Mouse (Mus musculus): ENCODE measurements at regions not wholly inside any gene's neighbourhood (a gene's known extent, or its start where the extent isn't known, plus 50 kb on each side); places are given as distances from the start of the nearest gene placed in this dataset.

DNA sequence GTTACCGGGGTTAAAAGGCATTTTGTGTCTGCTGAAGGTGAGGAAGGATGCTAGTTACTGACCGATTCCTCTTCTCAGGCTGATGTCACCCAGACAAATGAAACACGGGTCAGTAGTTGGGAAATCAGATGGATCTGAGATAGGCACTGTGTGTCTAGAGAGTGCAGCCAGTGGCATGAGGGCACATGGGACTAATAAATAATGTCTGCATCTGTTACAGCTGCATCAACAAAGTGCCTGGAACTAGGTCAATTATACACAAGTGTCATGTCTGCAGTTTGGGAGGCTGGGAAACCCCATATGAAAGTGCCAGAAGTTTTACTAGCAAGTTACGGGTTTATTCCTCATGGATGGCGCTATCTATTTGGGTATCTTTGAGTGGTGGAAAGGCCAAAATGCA, 68.8 kb downstream of the Cxcl12 start:
- DNase-seq (ENCODE audit: low spot score) = no peak

DNA sequence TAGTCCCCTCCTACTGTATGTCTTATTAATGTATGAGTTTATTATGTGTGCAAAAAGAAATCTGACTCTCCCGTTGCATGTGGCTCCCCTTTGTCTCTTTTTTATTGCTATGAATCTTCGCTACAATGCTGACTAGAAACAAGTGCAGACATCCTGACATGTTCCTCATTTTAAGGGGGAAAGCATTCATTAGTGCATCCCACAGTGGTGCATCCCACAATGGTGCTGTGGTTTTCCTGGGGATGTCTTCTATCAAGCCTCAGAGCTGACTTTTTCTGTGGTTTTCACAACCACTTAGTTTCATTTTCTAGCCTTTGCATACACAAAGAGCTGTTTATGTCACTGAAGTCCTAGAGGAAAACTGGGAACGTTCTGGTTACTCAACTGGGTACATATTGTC, 72.9 kb downstream of the Cxcl12 start:
- no peak for DNase-seq (ENCODE audit: low spot score)

DNA sequence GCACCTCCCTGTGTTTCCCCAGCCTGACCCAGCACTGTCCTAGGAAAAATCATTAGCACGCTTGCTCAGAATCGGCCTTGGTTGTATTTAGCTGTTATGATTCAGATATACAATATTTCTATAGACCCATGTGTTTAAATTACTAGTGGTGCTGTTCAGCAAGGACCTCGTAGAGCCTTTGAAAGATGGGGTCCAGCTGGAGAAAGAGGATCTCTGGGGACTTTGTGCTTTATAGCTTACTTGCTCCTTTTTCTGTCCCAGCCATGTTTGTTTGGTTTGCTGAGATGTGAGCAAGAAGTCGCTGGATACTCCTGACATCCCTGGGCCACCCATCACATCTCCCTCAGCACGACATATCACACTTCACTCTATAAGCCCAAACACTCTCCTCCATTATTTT, 77.1 kb downstream of the Cxcl12 start:
- DNase-seq (ENCODE audit: low spot score) = no peak

DNA sequence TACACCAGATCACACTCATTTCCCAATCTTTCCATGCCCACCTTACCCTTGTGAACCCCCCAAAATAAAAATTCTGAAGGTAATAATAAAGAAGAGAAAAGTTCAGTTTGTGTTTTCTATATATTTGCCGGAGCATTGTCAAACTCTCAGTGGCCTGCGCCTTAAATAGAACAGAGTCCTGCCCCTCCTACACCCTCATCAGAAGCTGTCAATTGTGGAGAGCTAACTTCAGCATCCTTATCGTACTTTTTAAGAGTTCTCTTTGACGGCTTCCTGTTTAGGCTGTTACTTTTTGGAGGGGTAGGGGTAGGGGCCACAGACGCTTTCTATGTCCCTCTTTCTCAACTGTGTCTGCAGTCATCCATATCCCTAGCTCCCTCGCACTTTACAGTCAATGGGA, 77.5 kb downstream of the Cxcl12 start:
- DNase-seq (ENCODE audit: low spot score) = no peak

DNA sequence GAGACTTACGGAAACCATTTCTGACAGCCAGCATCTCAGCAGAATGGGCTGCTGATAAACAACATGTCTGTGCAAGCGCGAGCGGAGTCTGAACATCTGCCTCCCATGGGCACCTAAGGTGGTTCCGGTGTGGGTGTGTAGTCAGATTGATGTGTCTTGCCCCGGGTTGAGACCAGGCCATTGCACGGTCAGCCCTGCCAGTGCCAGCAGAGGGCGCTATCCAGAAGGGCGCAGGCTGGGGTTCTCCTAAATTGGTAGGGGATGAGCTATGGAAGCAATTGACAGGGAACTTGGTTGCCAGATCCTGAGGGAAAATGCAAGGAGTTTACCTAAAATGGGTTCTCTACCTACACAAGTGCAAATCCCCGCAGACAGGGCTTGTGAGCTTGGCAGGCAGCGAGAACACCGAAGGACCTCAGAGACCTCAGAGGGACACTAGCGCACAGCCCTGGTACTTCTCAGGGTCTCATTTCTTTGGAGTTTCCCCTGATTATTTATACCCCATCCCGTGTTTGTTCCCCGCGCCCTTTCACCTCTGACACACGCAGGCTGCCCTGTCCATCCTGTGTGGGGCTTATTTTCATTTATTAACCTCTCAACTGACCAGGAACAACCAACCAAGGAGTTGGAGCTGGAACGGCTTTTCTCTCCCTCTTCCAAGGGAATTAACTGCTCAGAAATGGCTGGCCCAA, 81.0 kb downstream of the Cxcl12 start:
- DNase-seq (ENCODE audit: low spot score) = no peak

DNA sequence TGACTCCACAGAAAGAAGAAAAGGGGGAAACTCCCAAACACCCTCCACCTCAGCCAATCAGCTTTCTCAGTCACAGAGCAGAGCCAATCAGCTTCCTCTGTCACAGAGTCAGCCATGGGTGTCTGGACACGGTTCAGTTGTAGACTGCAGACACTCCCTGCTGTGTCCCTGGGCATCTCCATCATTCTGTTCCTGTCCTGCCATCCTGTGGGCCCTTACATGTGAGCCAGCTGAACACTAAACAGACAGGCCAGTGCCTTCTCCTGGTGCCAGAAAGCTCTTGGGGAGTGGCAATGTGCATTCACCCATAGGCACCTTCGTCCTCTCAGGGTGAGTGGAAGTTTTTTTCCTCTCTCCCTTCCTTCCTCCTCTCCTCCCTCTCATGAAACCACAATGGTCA, 81.7 kb downstream of the Cxcl12 start:
- no peak for DNase-seq (ENCODE audit: low spot score)

DNA sequence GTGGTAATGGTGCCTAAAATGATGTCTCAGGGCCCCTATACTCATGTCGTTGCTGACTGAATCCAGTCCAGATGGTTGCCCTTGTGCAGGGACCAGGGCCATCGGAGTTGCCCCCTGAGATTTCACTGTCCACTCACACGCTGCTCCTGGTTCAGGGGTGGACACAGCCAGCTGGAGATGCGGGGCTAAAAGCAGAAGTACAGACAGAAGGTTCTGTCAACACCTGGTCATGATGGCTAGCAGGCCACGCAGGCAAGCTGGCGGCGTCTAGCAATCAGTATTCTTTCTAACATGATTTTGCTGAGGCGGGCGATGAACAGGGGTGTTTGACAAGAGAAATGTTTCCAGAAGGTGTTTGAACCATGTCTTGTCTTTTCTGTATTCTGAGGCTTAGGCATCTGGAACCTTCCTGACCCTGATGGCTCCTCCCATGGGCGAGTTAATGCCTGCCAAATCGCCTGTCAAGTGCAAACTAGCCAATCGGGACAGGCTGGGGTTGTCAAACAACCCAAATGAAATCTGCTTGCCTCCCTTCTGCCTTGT, 83.1 kb downstream of the Cxcl12 start:
- DNase-seq (ENCODE audit: low spot score) = no peak

DNA sequence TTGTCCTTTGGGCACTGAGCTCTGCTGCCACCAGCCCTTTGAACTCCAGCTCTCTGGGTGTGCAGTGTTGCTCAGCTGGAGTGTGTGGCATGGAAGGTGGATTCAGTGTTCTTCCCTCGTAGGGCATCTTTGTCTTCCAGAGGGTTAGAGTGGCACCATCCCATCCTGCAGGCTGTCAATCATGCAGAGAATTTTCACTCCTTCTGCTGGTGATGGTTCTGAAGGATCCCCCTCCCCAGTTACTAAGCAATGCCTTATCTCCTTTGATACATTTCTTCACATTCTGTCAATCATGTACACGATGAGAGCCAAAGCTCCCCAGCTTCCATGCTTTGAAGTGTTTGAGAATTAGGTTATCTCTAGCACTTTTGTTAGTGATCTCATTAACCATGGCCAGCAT, 84.0 kb downstream of the Cxcl12 start:
- no peak for DNase-seq (ENCODE audit: low spot score)

DNA sequence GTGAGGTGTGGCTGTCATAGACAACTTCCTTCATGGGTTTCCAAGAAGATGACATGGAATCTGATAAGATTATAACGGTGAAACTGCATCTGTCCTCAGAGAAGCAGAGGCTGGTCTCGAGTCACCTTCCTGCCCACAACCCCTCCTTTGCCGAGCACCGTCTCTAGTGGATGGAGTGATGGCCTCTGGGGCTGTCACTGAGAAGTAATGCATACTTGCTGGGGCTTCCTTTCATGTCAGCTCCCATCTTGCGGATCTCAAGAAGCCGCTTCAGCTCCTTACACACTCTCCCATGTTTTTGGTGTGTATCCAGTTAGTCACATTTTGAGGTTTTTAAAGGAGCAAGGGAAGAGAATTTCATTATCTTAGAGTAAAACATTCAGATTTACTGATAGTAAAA, 84.7 kb downstream of the Cxcl12 start:
- no peak for DNase-seq (ENCODE audit: low spot score)

DNA sequence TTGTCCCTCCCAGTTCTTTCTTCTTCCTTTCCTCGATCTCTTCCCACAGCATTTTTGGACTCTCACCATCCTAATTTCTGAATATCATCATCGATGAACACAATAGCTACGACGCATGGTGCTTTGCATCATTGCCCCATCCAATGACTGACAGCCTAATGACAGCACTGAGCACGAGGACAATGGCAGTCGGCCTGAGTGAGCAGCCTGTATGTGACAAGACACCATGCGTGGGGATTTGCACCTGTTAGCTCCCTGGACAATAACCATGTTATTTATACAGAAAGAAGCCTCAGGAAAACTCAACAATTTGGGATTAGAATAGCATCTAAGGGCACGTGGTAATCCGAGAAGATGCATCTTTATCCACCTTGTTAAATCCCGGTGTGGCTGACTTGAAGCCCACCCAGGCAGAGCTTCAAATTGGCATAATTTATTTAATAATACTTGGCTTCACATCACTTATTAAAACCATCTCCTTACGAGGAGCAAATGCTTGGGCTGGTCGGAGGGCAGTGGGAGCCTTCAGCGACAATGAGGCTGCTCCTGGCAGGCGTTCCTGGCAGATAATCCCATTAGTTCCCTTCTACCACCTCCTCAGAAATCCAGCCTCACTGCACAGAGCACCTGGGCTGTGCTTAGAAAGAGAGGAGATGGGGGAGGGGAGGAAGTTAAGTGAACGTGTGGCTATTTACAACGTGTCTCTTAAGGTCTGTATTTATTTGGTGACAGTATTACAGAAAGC, 85.4 kb downstream of the Cxcl12 start:
- DNase-seq (ENCODE audit: low spot score) = no peak

DNA sequence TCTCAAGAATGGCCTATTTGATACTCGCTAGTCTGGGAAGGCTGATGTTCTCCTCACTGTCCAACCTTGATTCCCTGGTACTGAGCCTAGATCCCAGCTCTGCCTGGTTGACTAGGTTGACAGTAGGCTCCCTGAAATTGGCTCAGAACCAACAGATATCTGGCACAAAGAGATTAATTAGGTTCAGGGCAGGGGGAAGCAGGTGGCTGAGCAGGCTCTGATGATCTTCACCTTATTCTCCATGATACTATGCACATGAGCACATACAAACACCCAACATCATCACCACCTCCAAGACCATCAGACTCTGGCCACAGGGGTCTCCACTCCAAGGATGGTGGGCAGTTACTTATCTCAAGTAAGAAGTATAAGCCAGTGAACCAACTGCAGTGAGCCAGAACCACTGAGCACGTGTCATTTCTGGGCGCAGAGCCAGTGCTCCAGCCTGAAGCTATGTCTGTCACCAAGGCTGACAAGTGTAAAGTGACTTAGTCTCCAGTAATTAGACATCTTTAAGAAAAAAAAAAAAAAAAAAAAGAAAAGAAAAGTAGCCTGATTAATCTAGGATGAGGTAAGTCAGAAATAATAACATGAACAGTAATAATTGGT, 86.4 kb downstream of the Cxcl12 start:
- DNase-seq (ENCODE audit: low spot score) = peak; percentile 53

DNA sequence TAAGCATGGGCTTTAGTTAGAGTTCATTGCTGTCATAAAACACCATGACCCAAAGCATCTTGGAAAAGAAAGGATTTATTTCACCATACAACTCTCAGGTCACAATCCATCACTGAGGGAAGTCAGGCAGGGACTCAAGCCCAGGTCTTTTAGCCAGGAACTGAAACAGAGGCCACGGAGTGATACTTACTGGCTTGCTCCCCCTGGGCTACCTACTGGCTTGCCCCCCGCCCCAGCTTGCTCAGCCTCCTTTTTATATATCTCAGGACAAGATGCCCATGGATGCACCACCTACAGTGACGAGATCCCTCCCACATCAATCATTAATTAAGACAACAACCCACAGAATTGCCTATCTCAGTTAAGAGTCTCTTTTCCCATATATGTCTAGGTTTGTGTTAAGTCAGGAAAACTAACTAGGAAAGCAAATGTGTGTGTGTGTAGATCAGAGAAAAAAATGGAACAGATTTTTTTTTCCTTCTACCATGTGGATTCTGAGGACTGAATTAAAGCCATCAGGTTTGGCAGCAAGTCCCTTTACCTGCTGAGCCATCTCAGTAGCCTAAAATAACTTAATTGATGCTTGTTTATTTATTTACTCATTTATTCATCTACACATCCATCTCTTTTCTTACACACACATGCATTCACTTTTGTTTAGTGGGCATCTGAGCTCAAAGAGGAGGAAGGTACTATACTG, 87.2 kb downstream of the Cxcl12 start:
- no peak for DNase-seq (ENCODE audit: low spot score)

DNA sequence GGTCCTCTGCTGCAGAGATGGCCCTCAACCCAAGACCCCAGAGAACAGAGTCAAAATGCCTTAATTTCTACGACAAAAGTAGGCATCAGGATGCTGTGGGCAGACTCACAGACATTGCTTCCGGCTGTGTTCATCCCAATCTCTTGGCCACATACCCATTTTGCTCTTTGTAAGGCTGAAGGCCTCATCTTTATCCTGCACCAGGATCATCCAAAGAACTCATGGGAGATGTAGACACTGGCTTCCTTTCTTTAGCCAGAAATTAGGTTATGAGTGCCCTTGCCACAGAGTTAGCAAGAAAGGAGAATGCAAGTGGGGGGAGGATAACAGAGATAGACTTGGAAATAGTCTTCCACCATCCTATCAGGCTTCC, 87.8 kb downstream of the Cxcl12 start:
- DNase-seq (ENCODE audit: low spot score) = no peak

DNA sequence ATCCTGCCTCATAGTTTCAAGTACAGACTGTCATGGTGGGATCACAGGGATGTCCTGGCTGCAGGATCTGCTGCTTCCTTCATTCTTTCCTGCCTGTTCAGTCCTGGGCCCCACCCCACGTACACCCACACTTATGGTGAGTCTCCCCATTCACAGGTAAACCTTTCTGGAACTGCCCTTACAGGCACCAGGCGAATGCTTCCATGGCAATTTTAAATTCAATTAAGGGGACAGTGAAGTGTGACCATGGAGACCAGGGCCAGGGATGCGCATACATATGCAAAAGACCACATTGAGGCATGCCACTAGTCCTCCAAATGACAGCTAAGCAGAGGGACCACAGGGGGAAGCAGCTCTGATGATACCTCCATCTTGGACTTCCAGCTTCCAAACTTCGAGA, 89.3 kb downstream of the Cxcl12 start:
- no peak for DNase-seq (ENCODE audit: low spot score)

DNA sequence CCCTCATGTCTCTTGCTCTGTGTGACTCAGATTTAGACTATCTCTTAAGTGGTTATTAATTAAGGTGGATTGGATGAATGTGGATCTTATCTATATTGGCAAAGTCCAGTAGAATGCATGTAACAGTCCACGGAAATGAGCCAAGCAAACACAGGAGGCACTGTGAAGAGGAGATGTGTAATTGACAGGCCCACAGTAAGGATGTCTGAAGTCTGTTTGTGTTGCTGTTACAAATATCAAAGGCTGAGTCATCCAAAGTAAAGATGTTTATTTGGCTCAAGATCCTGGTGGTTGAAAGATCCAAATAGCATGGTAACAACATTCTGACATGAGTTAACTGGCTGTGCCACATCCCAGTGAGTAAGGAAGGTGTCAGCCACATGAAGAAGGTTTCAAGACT, 99.6 kb downstream of the Cxcl12 start:
- no peak for DNase-seq (ENCODE audit: low spot score)

DNA sequence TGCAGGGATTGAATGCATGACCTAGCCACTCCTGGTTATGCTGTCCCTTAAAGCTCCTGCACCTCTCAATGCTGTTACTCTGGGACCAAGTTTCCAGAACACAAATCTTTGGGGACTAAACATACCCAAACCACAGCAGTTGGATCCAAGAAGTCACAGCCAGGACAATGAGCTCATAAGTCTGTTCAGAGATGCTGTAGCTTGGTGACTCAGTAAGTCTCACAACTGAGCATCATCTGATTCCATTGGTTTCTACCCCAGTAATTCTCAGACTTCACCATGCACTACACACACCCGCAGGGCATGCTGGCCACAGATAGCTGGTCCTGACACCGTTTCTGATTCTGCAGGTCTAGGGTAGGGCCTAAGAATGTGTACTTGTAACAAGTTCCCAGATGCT, 100.0 kb downstream of the Cxcl12 start:
- no peak for DNase-seq (ENCODE audit: low spot score)

DNA sequence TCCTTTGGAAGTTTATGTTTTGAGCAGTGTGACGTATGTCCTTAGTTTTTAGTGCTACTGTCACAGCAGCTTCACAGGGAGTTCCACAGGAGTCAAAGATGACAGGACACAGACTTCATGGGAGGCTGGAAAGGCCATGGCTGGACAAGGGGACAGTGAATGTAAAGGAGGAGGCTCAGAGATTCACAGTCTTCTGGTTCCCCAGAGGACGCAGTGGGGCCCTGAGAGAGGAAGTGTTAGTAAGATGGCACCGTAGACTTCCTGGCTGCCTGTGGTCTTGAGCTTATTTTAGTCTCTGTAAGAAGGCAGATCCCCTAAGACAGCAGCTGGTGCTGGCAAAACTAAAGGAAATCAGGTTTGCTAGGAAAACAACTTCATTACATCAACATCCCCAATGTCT, 101.9 kb downstream of the Cxcl12 start:
- DNase-seq (ENCODE audit: low spot score) = no peak

DNA sequence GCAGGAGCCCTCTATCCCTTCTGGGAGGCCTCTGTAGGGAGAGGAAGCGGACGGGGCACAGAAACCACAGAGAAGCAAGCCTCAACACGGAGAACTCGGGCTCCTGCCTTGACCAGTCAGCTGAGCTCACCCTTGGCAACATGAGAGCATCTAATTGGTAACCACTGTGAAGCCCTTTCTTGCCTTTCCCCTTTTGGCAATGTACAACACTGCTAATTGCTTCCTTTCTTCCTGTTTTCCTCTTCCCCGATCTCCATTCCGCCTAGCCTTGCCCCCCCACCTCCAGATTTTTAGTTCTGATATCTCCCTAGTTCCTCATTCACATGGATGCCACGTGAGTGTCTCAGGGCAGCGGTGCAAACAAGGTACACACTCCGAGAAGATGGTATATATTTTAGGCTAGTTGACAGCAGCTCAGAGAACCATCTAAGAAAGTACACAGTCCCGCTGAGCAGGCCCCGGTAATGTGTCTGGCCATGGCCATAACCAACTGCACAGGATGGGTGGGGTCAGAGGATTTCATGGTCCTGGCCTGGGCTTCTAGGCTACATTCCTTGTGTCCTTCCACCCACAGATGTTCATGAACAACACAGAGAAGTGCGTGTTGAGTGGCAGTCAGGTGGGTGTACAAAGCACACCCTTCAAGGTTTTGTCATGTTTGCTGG, 103.4 kb downstream of the Cxcl12 start:
- no peak for DNase-seq (ENCODE audit: low spot score)

DNA sequence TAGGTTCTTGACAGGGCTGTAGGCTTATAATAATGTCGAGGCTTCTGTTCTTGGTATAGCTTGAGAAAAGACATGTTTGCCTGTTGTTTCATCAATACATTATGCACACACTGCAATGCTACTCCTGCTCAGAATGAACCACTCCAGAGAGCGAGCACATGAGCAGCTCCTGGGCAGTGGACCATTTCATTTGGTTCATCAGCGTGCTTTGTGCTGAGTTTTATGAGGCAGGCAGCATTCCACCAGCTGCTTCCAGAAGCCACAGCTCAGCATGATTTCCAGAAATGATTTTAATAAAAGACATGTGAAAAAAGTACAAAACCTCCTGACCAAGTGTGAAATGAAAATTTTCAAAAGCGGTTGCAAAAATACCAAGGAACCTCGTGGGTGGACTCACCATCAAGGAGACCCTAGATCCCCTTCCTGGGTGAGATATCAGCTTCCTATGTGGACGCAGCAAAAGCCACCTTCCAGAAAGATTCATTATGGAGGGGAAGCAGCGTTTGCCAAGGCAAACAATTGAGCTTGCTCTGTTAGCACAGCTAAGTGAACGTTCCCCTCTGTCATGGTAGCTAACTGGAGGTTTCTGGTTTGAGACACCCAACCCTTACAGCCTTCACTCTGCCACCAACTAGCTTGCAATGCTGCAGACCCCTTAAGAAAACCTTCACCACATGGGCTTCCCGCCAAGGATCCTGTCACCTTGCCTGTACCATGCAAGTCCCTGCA, 104.1 kb downstream of the Cxcl12 start:
- no peak for DNase-seq (ENCODE audit: low spot score)

DNA sequence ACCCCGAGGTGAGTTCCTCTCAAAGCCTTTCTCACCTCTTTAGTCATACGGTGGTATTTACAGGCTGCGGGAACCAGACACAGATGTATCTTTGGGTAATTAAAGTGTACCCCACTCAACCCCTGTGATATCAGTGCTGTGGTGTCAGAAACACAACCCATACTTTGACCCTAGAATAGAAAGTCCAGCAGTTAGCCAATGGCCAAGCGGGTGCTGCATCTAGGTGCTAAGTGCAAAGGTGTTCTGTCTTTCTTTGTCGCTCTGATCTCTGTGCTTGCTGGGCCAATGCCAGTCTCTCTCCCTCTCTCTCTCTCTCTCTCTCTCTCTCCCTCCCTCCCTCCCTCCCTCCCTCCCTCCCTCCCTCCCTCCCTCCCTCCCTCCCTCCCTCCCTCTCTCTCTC, 107.6 kb downstream of the Cxcl12 start:
- no peak for DNase-seq (ENCODE audit: low spot score)

DNA sequence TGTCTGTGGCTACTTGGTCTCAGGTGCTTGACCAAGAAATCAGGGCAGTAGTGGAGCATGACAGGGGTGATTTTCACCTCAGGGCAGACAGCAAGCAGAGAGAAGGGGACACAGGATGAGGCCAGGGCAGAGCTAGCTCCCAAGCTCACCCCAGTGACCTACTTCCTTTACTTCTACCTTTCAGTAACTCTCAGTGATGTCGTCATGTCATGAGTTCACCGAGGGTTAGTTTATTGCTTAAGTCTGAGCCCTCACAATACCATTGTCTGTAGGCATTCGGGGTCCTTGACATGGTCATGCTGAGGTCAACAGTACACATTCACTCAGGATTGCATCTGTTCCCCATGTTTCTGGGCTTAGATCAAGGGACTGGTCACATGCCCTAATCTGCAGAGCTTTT, 108.5 kb downstream of the Cxcl12 start:
- DNase-seq (ENCODE audit: low spot score) = no peak

DNA sequence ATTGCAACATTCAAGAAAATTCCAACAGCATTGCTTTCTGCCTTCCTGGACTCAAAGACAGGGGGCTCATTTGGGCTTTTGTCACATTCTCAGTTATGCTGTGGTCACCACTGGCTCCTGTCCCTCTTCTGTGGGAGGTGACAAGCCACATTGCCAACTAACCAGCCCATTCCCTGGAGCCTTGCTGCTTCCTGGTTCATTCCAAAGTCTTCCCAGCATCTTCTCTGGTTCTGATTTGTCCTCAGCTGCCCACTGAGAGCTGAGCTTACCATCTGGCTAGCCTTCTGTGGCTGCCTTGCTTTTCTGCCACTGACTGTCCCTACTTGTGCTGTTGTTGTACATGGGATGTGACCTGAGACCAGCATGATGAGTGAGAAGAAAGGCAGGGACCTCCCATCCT, 111.0 kb downstream of the Cxcl12 start:
- no peak for DNase-seq (ENCODE audit: low spot score)

Data from layer of hippocampus, adult 9-10 months (tissue).